In the genomic region with DNA sequence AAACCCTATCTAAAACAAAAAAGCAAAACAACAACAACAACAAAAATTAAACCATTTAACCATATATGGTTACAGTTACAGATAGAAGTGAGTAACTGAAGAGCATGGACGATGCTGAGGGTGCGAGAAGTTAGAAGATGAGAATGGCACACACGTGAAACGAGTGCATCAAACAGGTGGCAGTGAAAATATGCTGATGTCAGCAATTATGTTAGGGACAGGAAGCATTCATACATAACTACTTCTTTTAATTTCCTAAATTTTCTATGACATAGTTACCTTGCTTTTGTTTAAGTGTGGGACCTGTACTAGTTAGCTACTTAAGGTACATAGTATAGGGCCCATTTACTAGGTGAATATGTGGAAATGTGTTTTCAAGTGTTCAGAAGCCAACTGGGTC, we compare ENCODE assay signal across 31 mouse cellular contexts.
"Had no signal": no experiment of that assay in that cellular context is flagged by ENCODE, and none has a peak within 500 bp of the region (broad histone marks: within the 10 kb centered on the region; RNA-seq: fewer than 3 reads in every experiment).

No protein-coding gene starts in this region.

- H3K9me3 ChIP-seq: limb, embryonic 10.5 days; limb, embryonic 12.5 days; limb, embryonic 13.5 days; limb, embryonic 15.5 days; liver, embryonic 12.5 days; liver, embryonic 13.5 days; liver, embryonic 15.5 days; lung, embryonic 15.5 days; midbrain, embryonic 10.5 days; midbrain, embryonic 12.5 days; midbrain, embryonic 15.5 days; neural tube, embryonic 12.5 days had no signal

- H3K36me3 ChIP-seq: limb, embryonic 10.5 days; limb, embryonic 12.5 days; limb, embryonic 13.5 days; limb, embryonic 15.5 days; liver, embryonic 12.5 days; liver, embryonic 13.5 days; liver, embryonic 15.5 days; lung, embryonic 15.5 days; midbrain, embryonic 10.5 days; midbrain, embryonic 12.5 days; midbrain, embryonic 15.5 days; neural tube, embryonic 12.5 days had no signal

- ATAC-seq: liver, embryonic 12.5 days; liver, postnatal 0 days; lung, postnatal 0 days; midbrain, embryonic 15.5 days; midbrain, embryonic 16.5 days had no signal

- H3K4me2 ChIP-seq: limb, embryonic 12.5 days; limb, embryonic 13.5 days; limb, embryonic 15.5 days; liver, embryonic 11.5 days; liver, embryonic 12.5 days; liver, embryonic 13.5 days; liver, embryonic 15.5 days; lung, embryonic 14.5 days; lung, embryonic 15.5 days; midbrain, embryonic 11.5 days; midbrain, embryonic 12.5 days; midbrain, embryonic 15.5 days; neural tube, embryonic 12.5 days had no signal

- DNase-seq: left cerebral cortex, postnatal 4 days; liver; liver, embryonic 13.5 days; liver, postnatal 0 days; lung, adult 2 months; lung, postnatal 10 days; lung, postnatal 14 days; lung, postnatal 36 days; lung, postnatal 4 days; midbrain, embryonic 14.5 days had no signal

- H3K27me3 ChIP-seq: limb, embryonic 13.5 days; limb, embryonic 15.5 days; liver, embryonic 12.5 days; liver, embryonic 13.5 days; liver, embryonic 15.5 days; lung, embryonic 15.5 days; megakaryocyte, embryonic 14.5 days; midbrain, embryonic 12.5 days; midbrain, embryonic 15.5 days; neural tube, embryonic 12.5 days had no signal

- H3K4me3 ChIP-seq: left cerebral cortex, adult 2 months; limb, embryonic 10.5 days; limb, embryonic 12.5 days; limb, embryonic 13.5 days; limb, embryonic 15.5 days; liver, embryonic 12.5 days; liver, embryonic 13.5 days; liver, embryonic 15.5 days; lung, embryonic 15.5 days; megakaryocyte, embryonic 14.5 days; midbrain, embryonic 10.5 days; midbrain, embryonic 12.5 days; midbrain, embryonic 15.5 days; myocyte; neural tube, embryonic 12.5 days had no signal

- H3K27ac ChIP-seq: left cerebral cortex, adult 2 months; limb, embryonic 10.5 days; limb, embryonic 12.5 days; limb, embryonic 13.5 days; limb, embryonic 15.5 days; liver, embryonic 12.5 days; liver, embryonic 13.5 days; liver, embryonic 14.5 days; liver, embryonic 15.5 days; macrophage; midbrain, embryonic 10.5 days; midbrain, embryonic 12.5 days; midbrain, embryonic 15.5 days; neural tube, embryonic 12.5 days had no signal

- H3K9ac ChIP-seq: limb, embryonic 12.5 days; limb, embryonic 13.5 days; limb, embryonic 15.5 days; liver, embryonic 12.5 days; liver, embryonic 13.5 days; liver, embryonic 14.5 days; liver, embryonic 15.5 days; liver, postnatal 0 days; lung, embryonic 14.5 days; lung, embryonic 15.5 days; midbrain, embryonic 12.5 days; midbrain, embryonic 15.5 days; neural tube, embryonic 12.5 days had no signal

- H3K4me1 ChIP-seq: liver, embryonic 12.5 days; liver, embryonic 13.5 days; liver, embryonic 15.5 days; megakaryocyte, embryonic 14.5 days; neural tube, embryonic 12.5 days had no signal
